Mouse (Mus musculus) forebrain, embryonic 11.5 days (tissue): ENCODE results near the gene Sumo1. TPM values are rescaled to one million over a fixed set of nuclear protein-coding genes. Genes with fewer than 3 reads are reported as not detected.

ENCODE experiments used
- ATAC-seq: fragments of 200-750 bp; cut with Nextera tagmentation; replicated peaks from 2 replicates; pipeline ENCODE4 v1.8.0; 2017; ENCODE audit warnings: moderate TSS enrichment; ENCODE audit not compliant: low FRiP score
- DNase-seq: peaks from one replicate; pipeline ENCODE4 v3.0.0-alpha.2; 2017; ENCODE audit warnings: low spot score
- H3K27ac ChIP-seq: fragments of 300-500 bp; sonication (generic); 2 replicates; pipeline ENCODE4 v1.5.1; 2014; ENCODE audit warnings: low read depth, low read length
- H3K27me3 ChIP-seq: fragments of 300-500 bp; sonication (generic); 2 replicates; pipeline ENCODE4 v1.6.1; 2014; ENCODE audit warnings: mild to moderate bottlenecking, low read length, mixed read lengths; ENCODE audit not compliant: control insufficient read depth, insufficient read depth
- H3K36me3 ChIP-seq: fragments of 300-500 bp; sonication (generic); 2 replicates; pipeline ENCODE4 v1.6.1; 2014; ENCODE audit warnings: mild to moderate bottlenecking, low read length, moderate library complexity, mixed read lengths; ENCODE audit not compliant: control insufficient read depth, insufficient read depth
- H3K4me1 ChIP-seq: fragments of 300-500 bp; sonication (generic); replicated peaks from 2 replicates; pipeline ENCODE4 v1.6.1; 2014; ENCODE audit warnings: low read length, mixed read lengths; ENCODE audit not compliant: control insufficient read depth, insufficient read depth
- H3K4me2 ChIP-seq: fragments of 300-500 bp; sonication (generic); 2 replicates; pipeline ENCODE4 v1.6.1; 2014; ENCODE audit warnings: low read depth, mild to moderate bottlenecking, low read length, moderate library complexity, mixed read lengths; ENCODE audit not compliant: severe bottlenecking
- H3K4me3 ChIP-seq: fragments of 300-500 bp; sonication (generic); 2 replicates; pipeline ENCODE4 v1.5.1; 2014; ENCODE audit warnings: low read depth, low read length
- H3K9ac ChIP-seq: fragments of 300-500 bp; sonication (generic); 2 replicates; pipeline ENCODE4 v1.6.1; 2014; ENCODE audit warnings: low read length
- H3K9me3 ChIP-seq: fragments of 300-500 bp; sonication (generic); 2 replicates; pipeline ENCODE4 v1.6.1; 2016; ENCODE audit warnings: low read length, mixed read lengths; ENCODE audit not compliant: control insufficient read depth
- WGBS: fragments of 180-500 bp; shearing (Covaris S2); extraction: QIAGEN DNeasy Blood & Tissue Kit; methylation state at CpG from one replicate; pipeline ENCODE4 v1.1.7; 2014; 5-methylcytosine and 5-hydroxymethylcytosine counted together
- polyA plus RNA-seq: library from polyadenylated mRNA; unstranded; fragments of >200 nt; fragmentation: Nextera tagmentation; extraction: Ambion mirVana; gene quantifications from 2 replicates; pipeline ENCODE4 v1.2.1, GENCODE M21; 2014

Sumo1 gene
- polyA plus RNA-seq, 1 experiment from 2014 or later: 560 TPM

DNA sequence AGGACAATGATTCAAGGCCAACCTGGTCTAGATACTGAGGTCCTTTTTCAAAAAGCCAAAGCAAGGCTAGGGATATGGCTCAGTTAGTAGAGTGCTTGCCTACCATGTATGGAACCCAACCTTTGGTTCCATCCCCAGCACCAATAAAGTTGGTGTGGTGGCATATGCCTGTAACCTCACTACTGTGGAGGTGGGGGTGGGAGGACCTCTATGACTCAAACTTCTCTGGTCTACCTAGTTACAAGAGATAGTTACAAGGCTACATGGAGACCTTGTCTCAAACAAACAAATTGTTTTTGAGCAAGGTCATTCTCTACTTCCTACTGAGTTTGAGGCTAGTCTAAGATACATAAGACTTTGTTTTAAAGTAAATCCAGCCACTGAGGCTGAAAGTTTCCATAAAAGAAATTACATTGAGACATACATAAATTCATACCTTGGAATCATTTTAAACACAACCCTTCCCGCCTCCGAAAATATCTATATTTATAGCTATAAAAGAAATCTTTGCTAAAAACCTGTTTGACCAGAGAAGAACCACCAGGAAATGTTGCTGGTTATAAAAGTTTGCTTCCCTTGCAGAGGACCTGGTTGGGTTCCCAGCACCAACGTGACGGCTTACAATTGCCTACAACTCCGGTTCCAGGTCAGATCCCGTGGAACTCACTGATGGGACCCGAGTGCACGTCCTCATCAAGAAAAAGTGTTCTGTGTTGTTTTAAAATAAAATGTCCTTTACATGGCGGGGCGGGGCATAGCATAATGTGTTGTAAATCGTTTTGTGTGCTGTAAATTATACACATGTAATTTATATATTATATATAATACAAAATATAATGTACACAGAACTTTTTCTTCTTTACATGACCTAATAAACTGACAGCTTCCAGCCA lies 13.5 kb upstream of the Sumo1 start:
- WGBS: 9% methylated on average over 11 of the region's 11 CpGs
- ATAC-seq: peak; percentile 57
- no peaks in the 10 kb centered on the region; the same call in 1 of the 2 replicates for H3K27me3 ChIP-seq
- peak overlapping the region; percentile 68 for H3K4me2 ChIP-seq
- H3K4me3 ChIP-seq: peak overlapping the region; percentile 83
- no peak overlapping the region for H3K27ac ChIP-seq
- H3K36me3 ChIP-seq: no peaks in the 10 kb centered on the region; the same call in 1 of the 2 replicates
- peak overlapping the region; percentile 57; the same call in 1 of the 2 replicates for H3K9ac ChIP-seq
- peak; percentile 56 for DNase-seq
- no peaks in the 10 kb centered on the region for H3K9me3 ChIP-seq
- H3K4me1 ChIP-seq: peaks cover 7% of the 10 kb centered on the region; the same call in 1 of the 2 replicates

DNA sequence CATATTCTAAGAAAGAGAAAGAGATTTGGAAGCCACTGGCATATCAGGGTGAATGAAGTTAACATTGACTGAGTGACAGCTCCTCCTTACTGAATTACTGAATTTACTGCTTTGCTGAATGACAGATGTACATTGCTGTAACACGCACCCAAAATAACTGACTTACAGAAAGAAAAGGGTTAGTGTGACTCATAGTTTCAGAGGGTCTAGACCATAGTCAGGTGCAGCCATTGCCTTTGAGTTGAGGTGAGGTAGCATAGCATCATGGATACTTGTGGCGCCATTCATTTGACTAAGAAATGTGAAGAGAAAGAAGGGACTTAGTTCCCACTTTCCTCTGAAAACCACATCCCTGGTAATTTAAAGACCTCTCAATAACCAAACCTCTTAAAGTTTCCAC lies 3.0 kb upstream of the Sumo1 start:
- Histone ChIP-seq H3K27me3 (no peaks in the 10 kb centered on the region), H3K4me1 (0 out of 2 replicates have a peak, but pooled peaks cover 2% of the 10 kb centered on the region), H3K4me3 (no peak overlapping the region), H3K36me3 (no peaks in the 10 kb centered on the region), H3K9me3 (no peaks in the 10 kb centered on the region), H3K4me2 (no peak overlapping the region), H3K27ac (no peak overlapping the region), H3K9ac (no peak overlapping the region)
- DNase-seq (no peak), ATAC-seq (no peak)
- WGBS: 98% methylated on average over 2 of the region's 2 CpGs

DNA sequence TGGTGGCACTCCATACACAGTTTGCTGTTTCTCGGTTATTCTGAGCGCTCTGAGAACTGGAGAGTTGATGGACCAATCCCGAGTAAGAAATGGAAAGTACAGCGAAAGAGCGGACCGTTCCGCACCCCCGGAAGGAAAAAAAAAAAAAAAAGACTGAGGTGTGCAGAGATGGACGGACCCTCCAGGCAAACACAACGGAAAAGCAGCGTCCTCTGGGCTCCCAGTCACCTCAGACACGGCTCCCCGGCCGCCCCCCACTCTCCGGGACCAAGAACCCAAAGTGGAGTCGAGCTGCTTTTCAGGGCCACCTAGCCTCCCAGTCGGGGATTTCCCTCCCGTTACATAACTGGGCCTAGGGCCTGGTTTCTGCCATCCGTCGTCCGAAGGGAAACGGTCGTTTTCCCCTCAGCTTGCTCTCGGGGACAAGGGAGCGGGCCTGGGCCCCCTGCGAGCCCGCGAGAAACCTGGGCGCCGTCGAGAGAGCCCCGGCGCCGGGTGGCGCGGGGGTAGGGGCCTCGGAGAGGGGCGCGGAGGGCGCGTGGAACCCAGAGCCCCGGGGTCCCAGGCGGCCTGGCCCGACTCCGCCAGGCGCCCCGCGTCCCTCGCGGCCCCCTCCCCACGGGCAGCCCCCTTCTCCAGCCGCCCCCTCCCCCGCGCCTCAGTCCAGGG lies 538 bp downstream of the Sumo1 start:
- Histone ChIP-seq H3K9ac (peak overlapping the region; percentile 98), H3K27ac (peak overlapping the region; percentile 84), H3K27me3 (no peaks in the 10 kb centered on the region), H3K4me3 (peak overlapping the region; percentile 99), H3K4me1 (0 out of 2 replicates have a peak, but pooled peaks cover 4% of the 10 kb centered on the region), H3K9me3 (no peaks in the 10 kb centered on the region), H3K36me3 (no peaks in the 10 kb centered on the region), H3K4me2 (peak overlapping the region; percentile 57)
- DNase-seq (no peak), ATAC-seq (peak; percentile 19; the same call in 1 of the 2 replicates)
- 1% methylated on average over 48 of the region's 54 CpGs for WGBS

DNA sequence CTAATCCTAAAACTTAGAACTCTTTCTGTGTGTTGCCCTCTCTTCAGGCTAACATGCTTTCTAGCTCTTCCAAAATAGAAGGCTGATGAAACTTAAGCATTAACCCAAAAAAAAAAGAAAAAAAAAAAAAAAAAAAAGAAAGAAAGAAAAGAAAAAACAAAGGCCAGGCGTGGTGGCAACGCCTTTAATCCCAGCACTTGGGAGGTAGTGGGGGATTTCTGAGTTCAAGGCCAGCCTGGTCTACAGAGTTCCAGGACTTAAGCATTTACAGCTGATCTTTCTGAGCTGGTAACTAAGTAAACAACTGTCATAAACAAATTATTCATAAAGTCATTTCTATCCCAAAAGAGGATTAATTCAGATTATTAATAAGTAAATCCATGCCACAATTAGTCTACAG lies 1.8 kb downstream of the Sumo1 start:
- Histone ChIP-seq H3K4me2 (no peak overlapping the region), H3K36me3 (no peaks in the 10 kb centered on the region), H3K27me3 (no peaks in the 10 kb centered on the region), H3K4me3 (no peak overlapping the region), H3K4me1 (0 out of 2 replicates have a peak, but pooled peaks cover 4% of the 10 kb centered on the region), H3K9ac (no peak overlapping the region), H3K9me3 (no peaks in the 10 kb centered on the region), H3K27ac (no peak overlapping the region)
- 89% methylated on average over 2 of the region's 2 CpGs for WGBS
- DNase-seq (no peak), ATAC-seq (no peak)

DNA sequence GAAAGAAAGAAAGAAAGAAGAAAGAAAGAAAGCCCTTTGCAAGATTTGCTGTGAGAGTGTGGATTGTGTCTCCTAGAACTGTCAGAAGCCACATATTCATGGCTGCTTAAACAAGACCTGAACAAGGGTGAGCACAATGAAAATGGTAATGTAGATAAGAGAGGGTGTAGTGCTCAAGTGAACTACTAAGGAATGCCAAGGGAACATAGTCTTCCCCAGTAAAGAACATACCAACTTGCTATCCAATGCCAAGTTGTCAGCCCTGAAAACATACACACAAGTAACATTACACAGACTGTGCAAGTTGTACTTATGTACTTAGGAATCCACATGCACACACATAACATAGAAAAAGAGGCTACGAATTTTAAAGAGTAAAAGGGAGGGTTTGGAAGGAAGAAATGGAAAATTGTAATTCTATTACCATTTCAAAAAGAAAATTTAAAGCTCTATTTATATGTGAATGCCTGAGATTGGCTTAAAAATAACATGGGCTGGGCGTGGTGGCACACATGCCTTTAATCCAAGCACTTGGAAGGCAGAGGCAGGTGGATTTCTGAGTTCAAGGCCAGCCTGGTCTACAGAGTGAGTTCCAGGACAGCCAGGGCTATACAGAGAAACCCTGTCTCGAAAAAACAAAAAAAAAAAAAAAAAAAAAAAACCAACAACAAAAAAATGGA lies 7.0 kb downstream of the Sumo1 start:
- Histone ChIP-seq H3K9ac (no peak overlapping the region), H3K4me1 (0 out of 2 replicates have a peak, but pooled peaks cover 2% of the 10 kb centered on the region), H3K27ac (no peak overlapping the region), H3K4me2 (no peak overlapping the region), H3K36me3 (no peaks in the 10 kb centered on the region), H3K27me3 (no peaks in the 10 kb centered on the region), H3K9me3 (no peaks in the 10 kb centered on the region), H3K4me3 (no peak overlapping the region)
- DNase-seq: no peak
- WGBS: 74% methylated on average over 3 of the region's 3 CpGs
- no peak for ATAC-seq

DNA sequence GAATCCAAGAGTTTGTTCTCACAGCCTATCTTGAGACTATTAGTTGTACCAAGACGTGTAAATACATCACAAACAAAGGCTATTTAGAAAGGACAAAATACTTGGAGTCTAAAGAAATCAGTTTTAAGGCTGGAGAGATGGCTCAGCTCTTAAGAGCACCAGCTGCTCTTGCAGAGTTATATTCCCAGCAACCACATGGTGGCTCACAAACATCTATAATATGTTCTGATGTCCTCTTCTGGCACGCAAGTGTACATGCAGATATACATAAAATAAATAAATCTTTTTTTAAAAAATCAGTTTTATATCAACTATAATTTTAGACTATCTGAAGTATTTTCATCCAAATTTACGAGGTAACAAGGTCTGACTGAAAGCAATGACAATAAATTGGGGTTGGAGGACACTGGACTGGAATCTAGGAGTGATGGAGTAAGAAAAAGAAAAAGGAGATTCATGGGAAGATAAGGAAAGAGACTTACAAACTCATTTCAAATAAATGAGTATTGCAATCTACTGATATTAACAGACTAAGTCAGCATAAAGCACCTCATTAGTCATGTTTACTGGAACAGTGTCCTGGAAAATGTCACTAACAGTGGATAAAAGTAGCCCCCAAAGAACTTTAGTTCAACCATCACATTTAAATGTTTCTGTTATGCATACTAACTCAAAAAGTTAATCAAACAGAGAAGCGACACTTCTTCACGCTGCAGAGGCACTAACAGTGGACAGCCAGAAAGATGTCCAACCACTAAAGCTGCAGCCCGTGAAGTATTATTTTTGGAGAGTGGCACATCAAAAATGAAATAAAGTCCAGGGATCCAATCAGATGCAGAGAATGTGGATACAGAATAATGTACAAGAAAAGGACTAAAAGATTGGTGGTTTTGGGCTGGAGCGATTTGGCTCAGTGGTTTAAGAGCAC lies 14.1 kb downstream of the Sumo1 start:
- H3K4me1 ChIP-seq: no peaks in the 10 kb centered on the region
- no peaks in the 10 kb centered on the region for H3K27me3 ChIP-seq
- H3K36me3 ChIP-seq: no peaks in the 10 kb centered on the region; the same call in 1 of the 2 replicates
- no peak overlapping the region for H3K27ac ChIP-seq
- 94% methylated on average over 7 of the region's 7 CpGs for WGBS
- H3K4me3 ChIP-seq: no peak overlapping the region
- no peak for ATAC-seq
- no peaks in the 10 kb centered on the region for H3K9me3 ChIP-seq
- H3K4me2 ChIP-seq: no peak overlapping the region
- no peak for DNase-seq
- H3K9ac ChIP-seq: no peak overlapping the region

DNA sequence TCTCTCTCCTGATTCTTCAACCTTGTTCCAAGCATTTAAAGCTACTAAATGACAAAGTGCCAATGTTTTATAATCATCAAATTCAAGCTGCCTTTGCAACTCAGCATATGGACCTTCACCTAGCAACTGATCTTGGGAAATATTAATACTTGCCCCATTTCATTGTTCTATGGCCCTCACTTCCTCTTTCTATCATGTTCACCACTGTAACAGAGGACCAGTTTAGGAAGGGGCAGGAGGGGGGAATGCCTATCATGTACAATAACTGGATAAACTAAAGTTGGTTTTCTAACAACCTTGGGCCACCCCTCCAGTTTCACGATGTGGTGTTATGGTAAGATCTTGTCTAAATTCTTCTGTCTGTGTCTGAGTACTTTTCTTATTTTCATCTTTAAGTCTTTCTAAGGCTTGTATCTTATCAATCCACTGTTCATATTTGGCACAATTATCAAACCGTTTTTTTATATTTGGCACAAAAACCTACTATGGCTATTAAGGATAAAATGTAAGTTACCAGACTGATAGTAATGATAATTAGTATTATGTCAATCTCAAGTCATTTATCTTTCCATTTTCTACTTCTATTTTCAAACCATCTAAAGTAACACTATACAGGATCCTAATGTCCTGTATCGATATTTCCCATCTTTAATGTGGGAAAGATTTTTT lies 17.3 kb downstream of the Sumo1 start:
- H3K36me3 ChIP-seq: no peaks in the 10 kb centered on the region; the same call in 1 of the 2 replicates
- H3K4me2 ChIP-seq: no peak overlapping the region
- no peak for DNase-seq
- no peak overlapping the region for H3K4me3 ChIP-seq
- 94% methylated on average over 3 of the region's 3 CpGs for whole genome bisulfite sequencing
- no peak overlapping the region for H3K27ac ChIP-seq
- H3K4me1 ChIP-seq: no peaks in the 10 kb centered on the region
- no peaks in the 10 kb centered on the region for H3K9me3 ChIP-seq
- ATAC-seq: no peak
- no peak overlapping the region for H3K9ac ChIP-seq
- H3K27me3 ChIP-seq: no peaks in the 10 kb centered on the region
